Mouse (Mus musculus): ENCODE measurements at regions not wholly inside any gene's neighbourhood (a gene's known extent, or its start where the extent isn't known, plus 50 kb on each side); places are given as distances from the start of the nearest gene placed in this dataset.

- no peak for DNase-seq
Observed at GRCm38 (mm10) chr1:128669241-128669666, 77.2 kb upstream of the Cxcr4 start.

GRCm38 (mm10) chr1:128668718-128669117, 76.6 kb upstream of the Cxcr4 start:
- no peak for DNase-seq

GRCm38 (mm10) chr1:128667121-128667762, 75.1 kb upstream of the Cxcr4 start:
- DNase-seq, result no peak

- DNase-seq, result no peak
Observed at GRCm38 (mm10) chr1:128663207-128663606, 71.1 kb upstream of the Cxcr4 start.

GRCm38 (mm10) chr1:128659857-128660256, 67.8 kb upstream of the Cxcr4 start:
- DNase-seq, result no peak

- no peak for DNase-seq
Observed at GRCm38 (mm10) chr1:128658802-128659201, 66.7 kb upstream of the Cxcr4 start.

- DNase-seq, result no peak
Observed at GRCm38 (mm10) chr1:128654099-128654862, 62.2 kb upstream of the Cxcr4 start.

GRCm38 (mm10) chr1:128650596-128650995, 58.5 kb upstream of the Cxcr4 start:
- no peak for DNase-seq

GRCm38 (mm10) chr1:128649490-128650178, 57.5 kb upstream of the Cxcr4 start:
- DNase-seq, result no peak

- DNase-seq, result no peak
Observed at GRCm38 (mm10) chr1:128643316-128643776, 51.3 kb upstream of the Cxcr4 start.

- DNase-seq, result no peak
Observed at GRCm38 (mm10) chr1:128642212-128642611, 50.1 kb upstream of the Cxcr4 start.
